ENCODE assay signal across 8 mouse cellular contexts in the genomic region with DNA sequence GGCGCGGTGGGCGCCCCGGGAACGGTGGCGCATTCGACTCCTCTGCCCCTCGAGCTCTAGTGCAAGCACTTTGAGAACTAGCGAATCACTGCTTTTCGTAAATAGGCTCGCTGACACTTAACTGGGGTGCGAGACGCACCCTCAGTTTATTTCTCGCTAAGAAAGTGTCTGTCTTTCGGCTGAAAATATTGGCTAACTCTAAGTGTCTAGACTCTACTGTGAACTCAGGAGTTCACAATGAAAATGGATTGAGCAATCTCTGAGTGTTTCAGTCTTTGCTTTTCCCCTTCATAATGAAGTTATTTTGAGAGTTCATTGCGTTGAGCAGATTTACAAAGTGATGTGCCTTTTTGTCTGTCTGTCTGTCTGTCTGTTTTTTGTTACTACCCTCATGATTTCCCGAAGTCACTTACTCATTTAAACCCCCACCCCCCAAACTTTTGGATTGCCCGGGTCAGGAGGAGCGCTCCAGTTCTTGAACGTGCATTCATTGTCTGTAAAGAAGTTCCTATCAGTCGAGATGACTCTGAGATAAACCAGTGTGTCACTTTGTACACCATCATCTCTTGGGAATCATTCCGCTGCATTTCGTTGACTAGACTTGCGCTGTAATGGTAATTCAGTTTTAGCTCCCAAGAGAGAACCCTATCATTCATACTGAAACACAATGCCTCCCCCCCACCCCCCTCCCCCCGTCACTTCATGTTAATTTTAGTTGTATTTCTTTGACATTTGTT. TPM values are rescaled to one million over a fixed set of nuclear protein-coding genes. Genes with fewer than 3 reads are reported as not detected.
DNase-seq lines count a peak whose midpoint lies in the region; ATAC-seq and TF ChIP-seq lines count a peak whose summit lies in the region.

No protein-coding gene starts in this region.

- 3% methylated on average over 25 of the region's 25 CpGs for WGBS in lung, adult 2 months
- 2% methylated on average over 25 of the region's 25 CpGs for WGBS in intestine, embryonic 14.5 days
- WGBS in midbrain, embryonic 16.5 days = under 1% methylated on average over 24 of the region's 25 CpGs

- no peak for ATAC-seq in intestine, embryonic 14.5 days (replicated peaks; ENCODE audit: low FRiP score, low TSS enrichment, low read depth)
- no peak for ATAC-seq in midbrain, embryonic 16.5 days

- peak overlapping the region; percentile 82 for H3K4me3 ChIP-seq in lung, adult 2 months (replicated peaks; ENCODE audit: extremely low read depth, low read depth, low read length)
- H3K4me3 ChIP-seq in intestine, embryonic 14.5 days (ENCODE audit: low read depth, low read length) = peak overlapping the region; percentile 93
- H3K4me3 ChIP-seq in midbrain, embryonic 16.5 days (ENCODE audit: low read depth, low read length) = peak overlapping the region; percentile 94

- H3K9ac ChIP-seq in intestine, embryonic 14.5 days (ENCODE audit: low read length) = peak overlapping the region; percentile 95
- H3K9ac ChIP-seq in midbrain, embryonic 16.5 days (ENCODE audit: low read depth, low read length) = peak overlapping the region; percentile 85

- peak overlapping the region; percentile 91 for H3K4me2 ChIP-seq in intestine, embryonic 14.5 days (ENCODE audit: low read length)
- H3K4me2 ChIP-seq in midbrain, embryonic 16.5 days (ENCODE audit: low read length) = peak overlapping the region; percentile 68

- H3K36me3 ChIP-seq in intestine, embryonic 14.5 days (ENCODE audit: control insufficient read depth, insufficient read depth, low read length) = no peaks in the 10 kb centered on the region
- no peaks in the 10 kb centered on the region for H3K36me3 ChIP-seq in midbrain, embryonic 16.5 days (ENCODE audit: control insufficient read depth, insufficient read depth, low read length)

- no peak for DNase-seq in lung, adult 2 months
- DNase-seq in lung, postnatal 14 days = no peak
- DNase-seq in embryo, embryonic 10.5 days (ENCODE audit: low spot score) = peak; percentile 48
- DNase-seq in intestine, embryonic 14.5 days (ENCODE audit: low spot score) = peak; percentile 56
- DNase-seq in layer of hippocampus, postnatal 10 days (ENCODE audit: low spot score in 2 of 2) = no peak
- no peak for DNase-seq in layer of hippocampus, adult 11-12 months (ENCODE audit: low spot score)
- no peak for DNase-seq in adrenal gland, adult 18-20 months (ENCODE audit: low spot score in 2 of 2)

- no peaks in the 10 kb centered on the region for H3K9me3 ChIP-seq in intestine, embryonic 14.5 days (ENCODE audit: control insufficient read depth, low read length)
- H3K9me3 ChIP-seq in midbrain, embryonic 16.5 days (replicated peaks; ENCODE audit: control insufficient read depth, low read length, poor library complexity, severe bottlenecking) = no peaks in the 10 kb centered on the region

- TF ChIP-seq CTCF in lung, adult 2 months (IDR thresholded peaks at IDR 0.05; ENCODE audit: insufficient read depth, low read length) = no peak

- peak overlapping the region; percentile 98 for H3K27ac ChIP-seq in intestine, embryonic 14.5 days (ENCODE audit: low read depth)
- H3K27ac ChIP-seq in midbrain, embryonic 16.5 days (ENCODE audit: low read length) = peak overlapping the region; percentile 92

- TF ChIP-seq POLR2A in lung, adult 2 months (IDR thresholded peaks at IDR 0.05; ENCODE audit: borderline replicate concordance, extremely low read depth, low read depth, low read length) = no peak

- H3K27me3 ChIP-seq in intestine, embryonic 14.5 days (replicated peaks; ENCODE audit: control insufficient read depth, insufficient read depth, low read length) = no peaks in the 10 kb centered on the region
- H3K27me3 ChIP-seq in midbrain, embryonic 16.5 days (ENCODE audit: control insufficient read depth, insufficient read depth, low read depth, low read length) = no peaks in the 10 kb centered on the region

- peaks cover 13% of the 10 kb centered on the region for H3K4me1 ChIP-seq in lung, adult 2 months (ENCODE audit: control insufficient read depth, insufficient read depth, low read length)
- H3K4me1 ChIP-seq in intestine, embryonic 14.5 days (replicated peaks; ENCODE audit: control insufficient read depth, insufficient read depth, low read length) = peaks cover 10% of the 10 kb centered on the region
- peaks cover 8% of the 10 kb centered on the region for H3K4me1 ChIP-seq in midbrain, embryonic 16.5 days (ENCODE audit: control insufficient read depth, insufficient read depth, low read length)

RNA-seq across cellular contexts. Expression of gene Akap13, which starts 1.0 kb away (rescaled TPM):
- 29.9 and 41.7 TPM in 2 replicates for polyA plus RNA-seq in lung, adult 2 months (2012; rRNA removed)
- 51.0 and 51.5 TPM in 2 replicates for polyA plus RNA-seq in intestine, embryonic 14.5 days (2014; fragmentation: Nextera tagmentation; extraction: Ambion mirVana)
- 10.7 and 13.1 TPM in 2 replicates for polyA plus RNA-seq in midbrain, embryonic 16.5 days (2015; fragmentation: Nextera tagmentation; extraction: Ambion mirVana)
- 10 to 100 TPM; 53.5 to 57.1 TPM for total RNA-seq in layer of hippocampus, postnatal 10 days (2021)
- 10 to 100 TPM; 72.4 to 79.4 TPM for total RNA-seq in adrenal gland, adult 18-20 months (2021)

Comparison
In these comparisons a context has a peak if more than half of its experiments do, and no peak if none do; other contexts are left out.
1. DNase-seq: peak in embryo, embryonic 10.5 days (single experiment) and intestine, embryonic 14.5 days (single experiment); none in lung, adult 2 months (single experiment), lung, postnatal 14 days (single experiment), layer of hippocampus, postnatal 10 days (0 of 2), layer of hippocampus, adult 11-12 months (single experiment) and adrenal gland, adult 18-20 months (0 of 2).
2. Peak in every context shown above with its lines, with median percentiles within 50 percentile points of each other: H3K4me3 ChIP-seq.